Mouse (Mus musculus): ENCODE measurements around the gene Tmem41a. TPM values are rescaled to one million over a fixed set of nuclear protein-coding genes. Genes with fewer than 3 reads are reported as not detected.

The Tmem41a gene
- polyA plus RNA-seq, 1 experiment, result 16.2 TPM

GRCm38 (mm10) chr16:21987956-21988355, 40.6 kb upstream of the Tmem41a start:
- Histone ChIP-seq H3K4me2 (ENCODE audit: low read depth) (no peak overlapping the region), H3K36me3 (ENCODE audit: control insufficient read depth, insufficient read depth) (no peaks in the 10 kb centered on the region), H3ac (ENCODE audit: control insufficient read depth, insufficient read length) (no peak overlapping the region), H3K79me2 (ENCODE audit: control insufficient read depth, insufficient read depth) (no peaks in the 10 kb centered on the region), H3K27me3 (ENCODE audit: control insufficient read depth, insufficient read depth, insufficient read length) (no peaks in the 10 kb centered on the region), H3K4me3 (no peak overlapping the region)
- no peak for TF ChIP-seq USF1 (IDR thresholded peaks at IDR 0.05; ENCODE audit: low read depth)
- TF ChIP-seq MAX (IDR thresholded peaks at IDR 0.05; ENCODE audit: low read depth), result no peak
- no peak for TF ChIP-seq MYOG (IDR thresholded peaks at IDR 0.05; ENCODE audit: control insufficient read depth in 1 of 3, insufficient read depth in 1 of 3, insufficient read length in 2 of 3, low read depth in 2 of 3)
- no peak for TF ChIP-seq CEBPB (IDR thresholded peaks at IDR 0.05; ENCODE audit: insufficient read depth, poor library complexity, severe bottlenecking)
- TF ChIP-seq SRF (IDR thresholded peaks at IDR 0.05; ENCODE audit: control insufficient read depth, insufficient read length, low read depth), result no peak
- no peak for TF ChIP-seq E2F4 (IDR thresholded peaks at IDR 0.05; ENCODE audit: insufficient read depth)
- TF ChIP-seq POLR2A (IDR thresholded peaks at IDR 0.05; ENCODE audit: insufficient read length, low read depth), result no peak
- TF ChIP-seq TCF12 (IDR thresholded peaks at IDR 0.05; ENCODE audit: insufficient read depth, poor library complexity, severe bottlenecking), result no peak
- TF ChIP-seq POLR2AphosphoS2 (IDR thresholded peaks at IDR 0.05; ENCODE audit: insufficient read length, low read depth), result no peak
- TF ChIP-seq REST (IDR thresholded peaks at IDR 0.05; ENCODE audit: insufficient read depth, insufficient read length), result no peak
- TF ChIP-seq TCF3 (IDR thresholded peaks at IDR 0.05; ENCODE audit: insufficient read length, low read depth), result no peak

- Histone ChIP-seq H3ac (ENCODE audit: control insufficient read depth, insufficient read length) (no peak overlapping the region), H3K27me3 (ENCODE audit: control insufficient read depth, insufficient read depth, insufficient read length) (no peaks in the 10 kb centered on the region), H3K79me2 (ENCODE audit: control insufficient read depth, insufficient read depth) (no peaks in the 10 kb centered on the region), H3K4me2 (ENCODE audit: low read depth) (no peak overlapping the region), H3K36me3 (ENCODE audit: control insufficient read depth, insufficient read depth) (no peaks in the 10 kb centered on the region), H3K4me3 (no peak overlapping the region)
- TF ChIP-seq E2F4 (IDR thresholded peaks at IDR 0.05; ENCODE audit: insufficient read depth) (no peak), MYOD1 (IDR thresholded peaks at IDR 0.05; ENCODE audit: control insufficient read depth in 1 of 3, insufficient read length in 2 of 3, low read depth in 2 of 3) (no peak), MYOG (IDR thresholded peaks at IDR 0.05; ENCODE audit: control insufficient read depth in 1 of 3, insufficient read depth in 1 of 3, insufficient read length in 2 of 3, low read depth in 2 of 3) (no peak), USF1 (IDR thresholded peaks at IDR 0.05; ENCODE audit: low read depth) (no peak), SRF (IDR thresholded peaks at IDR 0.05; ENCODE audit: control insufficient read depth, insufficient read length, low read depth) (no peak)
Observed at GRCm38 (mm10) chr16:21986191-21986590, 38.8 kb upstream of the Tmem41a start.

GRCm38 (mm10) chr16:21984091-21984490, 36.7 kb upstream of the Tmem41a start:
- Histone ChIP-seq H3K4me3 (no peak overlapping the region), H3ac (ENCODE audit: control insufficient read depth, insufficient read length) (no peak overlapping the region), H3K4me2 (ENCODE audit: low read depth) (no peak overlapping the region), H3K79me2 (ENCODE audit: control insufficient read depth, insufficient read depth) (no peaks in the 10 kb centered on the region), H3K36me3 (ENCODE audit: control insufficient read depth, insufficient read depth) (no peaks in the 10 kb centered on the region), H3K27me3 (ENCODE audit: control insufficient read depth, insufficient read depth, insufficient read length) (no peaks in the 10 kb centered on the region)
- TF ChIP-seq POLR2AphosphoS2 (IDR thresholded peaks at IDR 0.05; ENCODE audit: insufficient read length, low read depth) (no peak), MYOG (IDR thresholded peaks at IDR 0.05; ENCODE audit: control insufficient read depth in 1 of 3, insufficient read depth in 1 of 3, insufficient read length in 2 of 3, low read depth in 2 of 3) (no peak), MAX (IDR thresholded peaks at IDR 0.05; ENCODE audit: low read depth) (no peak), POLR2A (IDR thresholded peaks at IDR 0.05; ENCODE audit: insufficient read length, low read depth) (no peak), SRF (IDR thresholded peaks at IDR 0.05; ENCODE audit: control insufficient read depth, insufficient read length, low read depth) (no peak), REST (IDR thresholded peaks at IDR 0.05; ENCODE audit: insufficient read depth, insufficient read length) (no peak), USF1 (IDR thresholded peaks at IDR 0.05; ENCODE audit: low read depth) (no peak), E2F4 (IDR thresholded peaks at IDR 0.05; ENCODE audit: insufficient read depth) (no peak), MYOD1 (IDR thresholded peaks at IDR 0.05; ENCODE audit: control insufficient read depth in 1 of 3, insufficient read length in 2 of 3, low read depth in 2 of 3) (no peak), TCF3 (IDR thresholded peaks at IDR 0.05; ENCODE audit: insufficient read length, low read depth) (no peak), CEBPB (IDR thresholded peaks at IDR 0.05; ENCODE audit: insufficient read depth, poor library complexity, severe bottlenecking) (no peak), TCF12 (IDR thresholded peaks at IDR 0.05; ENCODE audit: insufficient read depth, poor library complexity, severe bottlenecking) (no peak)

GRCm38 (mm10) chr16:21983581-21983980, 36.2 kb upstream of the Tmem41a start:
- Histone ChIP-seq H3K4me2 (ENCODE audit: low read depth) (no peak overlapping the region), H3ac (ENCODE audit: control insufficient read depth, insufficient read length) (no peak overlapping the region), H3K79me2 (ENCODE audit: control insufficient read depth, insufficient read depth) (no peaks in the 10 kb centered on the region), H3K27me3 (ENCODE audit: control insufficient read depth, insufficient read depth, insufficient read length) (no peaks in the 10 kb centered on the region), H3K4me3 (no peak overlapping the region), H3K36me3 (ENCODE audit: control insufficient read depth, insufficient read depth) (no peaks in the 10 kb centered on the region)
- no peak for TF ChIP-seq SRF (IDR thresholded peaks at IDR 0.05; ENCODE audit: control insufficient read depth, insufficient read length, low read depth)
- TF ChIP-seq E2F4 (IDR thresholded peaks at IDR 0.05; ENCODE audit: insufficient read depth), result no peak
- TF ChIP-seq TCF12 (IDR thresholded peaks at IDR 0.05; ENCODE audit: insufficient read depth, poor library complexity, severe bottlenecking), result no peak
- TF ChIP-seq POLR2AphosphoS2 (IDR thresholded peaks at IDR 0.05; ENCODE audit: insufficient read length, low read depth), result no peak
- TF ChIP-seq MAX (IDR thresholded peaks at IDR 0.05; ENCODE audit: low read depth), result no peak
- no peak for TF ChIP-seq MYOD1 (IDR thresholded peaks at IDR 0.05; ENCODE audit: control insufficient read depth in 1 of 3, insufficient read length in 2 of 3, low read depth in 2 of 3)
- no peak for TF ChIP-seq REST (IDR thresholded peaks at IDR 0.05; ENCODE audit: insufficient read depth, insufficient read length)
- TF ChIP-seq USF1 (IDR thresholded peaks at IDR 0.05; ENCODE audit: low read depth), result no peak
- TF ChIP-seq POLR2A (IDR thresholded peaks at IDR 0.05; ENCODE audit: insufficient read length, low read depth), result no peak
- no peak for TF ChIP-seq CEBPB (IDR thresholded peaks at IDR 0.05; ENCODE audit: insufficient read depth, poor library complexity, severe bottlenecking)
- TF ChIP-seq MYOG (IDR thresholded peaks at IDR 0.05; ENCODE audit: control insufficient read depth in 1 of 3, insufficient read depth in 1 of 3, insufficient read length in 2 of 3, low read depth in 2 of 3), result no peak
- no peak for TF ChIP-seq TCF3 (IDR thresholded peaks at IDR 0.05; ENCODE audit: insufficient read length, low read depth)

GRCm38 (mm10) chr16:21983146-21983545, 35.8 kb upstream of the Tmem41a start:
- H3K36me3 ChIP-seq (ENCODE audit: control insufficient read depth, insufficient read depth), result no peaks in the 10 kb centered on the region

More at GRCm38 (mm10) chr16:21983146-21983545, 35.8 kb upstream of the Tmem41a start:
- Histone ChIP-seq H3K27me3 (ENCODE audit: control insufficient read depth, insufficient read depth, insufficient read length) (no peaks in the 10 kb centered on the region), H3K4me3 (no peak overlapping the region), H3K4me2 (ENCODE audit: low read depth) (no peak overlapping the region), H3ac (ENCODE audit: control insufficient read depth, insufficient read length) (no peak overlapping the region), H3K79me2 (ENCODE audit: control insufficient read depth, insufficient read depth) (no peaks in the 10 kb centered on the region)
- TF ChIP-seq POLR2A (IDR thresholded peaks at IDR 0.05; ENCODE audit: insufficient read length, low read depth) (no peak), USF1 (IDR thresholded peaks at IDR 0.05; ENCODE audit: low read depth) (no peak), TCF3 (IDR thresholded peaks at IDR 0.05; ENCODE audit: insufficient read length, low read depth) (no peak), REST (IDR thresholded peaks at IDR 0.05; ENCODE audit: insufficient read depth, insufficient read length) (no peak)

Measured in myocyte (in vitro differentiated cells).